Mouse (Mus musculus) lung, postnatal 0 days (tissue): ENCODE data around the gene Pbx4.

Source experiments
- CTCF ChIP-seq: IDR thresholded peaks from 2 replicates; pipeline ENCODE4 v1.5.1; 2016; ENCODE audit warnings: antibody characterized with exemption, mild to moderate bottlenecking
- EP300 ChIP-seq: IDR thresholded peaks from 2 replicates; pipeline ENCODE4 v1.6.1; 2016; ENCODE audit warnings: antibody characterized with exemption, mild to moderate bottlenecking, control low read depth

DNA sequence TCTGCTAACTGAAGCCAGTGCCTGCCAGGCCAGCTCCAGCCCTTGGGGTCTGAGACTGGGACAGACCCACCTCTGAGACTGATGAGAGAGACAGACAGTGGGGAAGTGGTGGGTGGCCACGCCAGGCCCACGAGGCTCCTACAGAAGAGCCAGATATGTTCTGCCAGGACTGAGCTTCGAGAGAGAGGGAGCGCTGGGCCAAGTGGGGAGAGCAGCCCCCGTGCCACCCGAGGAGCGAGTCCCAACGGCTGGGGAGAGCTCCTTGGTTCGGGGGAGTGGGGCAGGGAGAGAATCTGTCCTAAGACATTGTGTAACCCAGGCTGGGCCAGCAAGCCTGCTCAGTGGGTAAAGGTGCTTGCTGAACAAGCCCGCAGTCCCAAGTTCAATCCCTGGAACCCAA lies 44.7 kb downstream of the Pbx4 start:
- no peak for TF ChIP-seq CTCF
- no peak for TF ChIP-seq EP300
